Mouse (Mus musculus): ENCODE results near the gene Krtap26-1.

DNA sequence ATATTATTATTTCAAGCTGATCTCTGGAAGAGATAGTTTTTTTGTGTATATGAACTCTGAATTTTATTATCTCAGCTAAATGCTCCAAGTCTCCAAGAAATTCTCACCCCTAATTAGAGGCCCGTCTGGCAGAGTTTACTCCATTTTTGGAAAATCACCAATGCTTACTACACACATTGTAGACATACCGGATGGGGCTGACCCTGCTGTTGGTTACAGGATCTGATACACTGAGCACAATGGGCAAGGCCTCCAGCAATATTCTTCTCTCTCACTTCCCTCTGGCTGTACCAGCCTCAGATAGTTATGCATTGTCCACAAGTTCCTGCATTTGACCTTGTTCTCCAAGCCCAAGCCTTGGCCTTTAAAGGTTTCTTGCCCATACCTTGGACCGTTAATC is 7.5 kb downstream of the Krtap26-1 start:
- TF ChIP-seq POLR2A (IDR thresholded peaks at IDR 0.05; ENCODE audit: low read depth, low read length) (no peak), CTCF (IDR thresholded peaks at IDR 0.05; ENCODE audit: extremely low read depth, insufficient read depth, insufficient read length, insufficient replicate concordance) (no peak)

Measured in spleen, adult 2 months (tissue).